Mouse (Mus musculus) heart, postnatal 0 days (tissue): ENCODE results near the gene Dach1.

Experiments used
- CTCF ChIP-seq: IDR thresholded peaks from 2 replicates; pipeline ENCODE4 v1.5.1; 2016; ENCODE audit warnings: antibody characterized with exemption, control low read depth, low read depth
- EP300 ChIP-seq: IDR thresholded peaks from 2 replicates; pipeline ENCODE4 v1.6.1; 2016; ENCODE audit warnings: antibody characterized with exemption, low read depth

DNA sequence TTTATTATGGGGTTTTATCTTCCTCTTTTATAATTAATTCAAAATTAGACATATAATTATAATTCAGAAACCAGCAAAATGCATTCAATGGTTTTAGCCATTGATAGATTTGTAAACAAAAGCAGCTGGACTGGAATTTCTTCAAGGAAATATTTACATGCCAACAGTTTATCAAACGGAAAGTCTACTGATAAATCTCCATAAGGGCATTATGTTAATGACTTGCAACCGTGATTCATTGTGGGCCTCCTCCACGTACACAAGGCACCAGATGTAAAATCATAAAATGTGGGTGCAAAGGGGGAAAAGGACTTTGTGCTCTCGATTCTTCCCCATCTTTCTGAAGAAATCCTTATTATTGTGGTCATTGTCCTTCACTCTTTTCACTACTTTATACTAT, 426.8 kb downstream of the Dach1 start:
- no peak for TF ChIP-seq EP300
- no peak for TF ChIP-seq CTCF
